Mouse (Mus musculus) intestine, postnatal 0 days (tissue): ENCODE results near the gene 1700016K19Rik. TPM values are rescaled to one million over a fixed set of nuclear protein-coding genes. Genes with fewer than 3 reads are reported as not detected.

Experiments used
- ATAC-seq: fragments of 200-750 bp; cut with Nextera tagmentation; 2 replicates; pipeline ENCODE4 v1.8.0; 2017; ENCODE audit warnings: mild to moderate bottlenecking, moderate TSS enrichment, moderate library complexity
- H3K27ac ChIP-seq: fragments of 300-500 bp; sonication (generic); 2 replicates; pipeline ENCODE4 v1.5.1; 2014; ENCODE audit warnings: mild to moderate bottlenecking, low read depth, low read length, moderate library complexity
- H3K27me3 ChIP-seq: fragments of 300-500 bp; sonication (generic); replicated peaks from 2 replicates; pipeline ENCODE4 v1.6.1; 2014; ENCODE audit warnings: low read length, mixed read lengths; ENCODE audit not compliant: control insufficient read depth, insufficient read depth
- H3K36me3 ChIP-seq: fragments of 300-500 bp; sonication (generic); 2 replicates; pipeline ENCODE4 v1.6.1; 2014; ENCODE audit warnings: mild to moderate bottlenecking, moderate library complexity; ENCODE audit not compliant: control insufficient read depth, insufficient read depth
- H3K4me1 ChIP-seq: fragments of 300-500 bp; sonication (generic); replicated peaks from 2 replicates; pipeline ENCODE4 v1.6.1; 2014; ENCODE audit warnings: antibody characterized with exemption, low read length, mixed read lengths; ENCODE audit not compliant: control insufficient read depth, insufficient read depth
- H3K4me2 ChIP-seq: fragments of 300-500 bp; sonication (generic); replicated peaks from 2 replicates; pipeline ENCODE4 v1.6.1; 2014; ENCODE audit warnings: low read depth, mild to moderate bottlenecking, moderate library complexity
- H3K4me3 ChIP-seq: fragments of 300-500 bp; sonication (generic); 2 replicates; pipeline ENCODE4 v1.5.1; 2014; ENCODE audit warnings: low read depth, low read length
- H3K9ac ChIP-seq: fragments of 300-500 bp; sonication (generic); 2 replicates; pipeline ENCODE4 v1.6.1; 2014; ENCODE audit warnings: mild to moderate bottlenecking, low read depth, low read length
- H3K9me3 ChIP-seq: fragments of 300-500 bp; sonication (generic); 2 replicates; pipeline ENCODE4 v1.6.1; 2016; ENCODE audit warnings: mixed run types; ENCODE audit not compliant: control insufficient read depth
- CTCF ChIP-seq: sonication (generic); IDR thresholded peaks from 2 replicates; pipeline ENCODE4 v1.5.1; 2016; ENCODE audit warnings: low read depth, mild to moderate bottlenecking, control low read depth, antibody characterized with exemption, moderate library complexity
- WGBS: fragments of 180-500 bp; shearing (Covaris S2); extraction: QIAGEN DNeasy Blood & Tissue Kit; methylation state at CpG from one replicate; pipeline ENCODE4 v1.1.7; 2014; 5-methylcytosine and 5-hydroxymethylcytosine counted together
- polyA plus RNA-seq: library from polyadenylated mRNA; unstranded; fragments of >200 nt; fragmentation: Nextera tagmentation; extraction: Ambion mirVana; gene quantifications from 2 replicates; pipeline ENCODE4 v1.2.1, GENCODE M21; 2015

Gene 1700016K19Rik
- polyA plus RNA-seq, 1 experiment from 2014 or later = not detected

DNA sequence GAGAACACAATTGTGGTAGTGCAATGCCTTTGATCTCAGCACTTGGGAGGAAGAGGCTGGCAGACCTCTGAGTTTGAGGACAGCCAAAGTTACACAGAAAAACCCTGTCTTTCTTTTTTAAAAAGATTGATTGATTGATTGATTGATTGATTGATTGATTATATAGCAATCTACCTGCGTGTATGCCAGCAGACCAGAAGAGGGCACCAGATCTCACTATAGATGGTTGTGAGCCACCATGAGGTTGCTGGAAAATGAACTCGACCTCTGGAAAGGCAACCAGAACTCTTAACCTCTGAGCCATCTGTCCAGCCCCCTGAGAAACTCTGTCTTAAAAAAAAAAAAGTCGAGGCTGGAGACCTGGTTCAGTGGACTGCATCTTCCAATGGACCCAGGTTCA, 29.1 kb upstream of the 1700016K19Rik start:
- peak; percentile 58 for TF ChIP-seq CTCF
- H3K27ac ChIP-seq = no peak overlapping the region
- ATAC-seq = no peak
- 29% methylated on average over 3 of the region's 3 CpGs for WGBS
- H3K4me2 ChIP-seq = no peak overlapping the region
- H3K4me3 ChIP-seq = no peak overlapping the region
- peaks cover 11% of the 10 kb centered on the region for H3K4me1 ChIP-seq
- H3K36me3 ChIP-seq = no peaks in the 10 kb centered on the region
- no peaks in the 10 kb centered on the region for H3K9me3 ChIP-seq
- H3K9ac ChIP-seq = no peak overlapping the region
- no peaks in the 10 kb centered on the region for H3K27me3 ChIP-seq

GRCm38 (mm10) chr11:75972188-75972587, 27.5 kb upstream of the 1700016K19Rik start:
- Histone ChIP-seq H3K27ac (no peak overlapping the region), H3K4me2 (no peak overlapping the region), H3K27me3 (no peaks in the 10 kb centered on the region), H3K36me3 (no peaks in the 10 kb centered on the region), H3K4me1 (0 out of 2 replicates have a peak, but pooled peaks cover 4% of the 10 kb centered on the region), H3K9ac (no peak overlapping the region), H3K9me3 (no peaks in the 10 kb centered on the region), H3K4me3 (no peak overlapping the region)
- TF ChIP-seq CTCF = no peak
- WGBS = 86% methylated on average over 3 of the region's 3 CpGs
- ATAC-seq = no peak

DNA sequence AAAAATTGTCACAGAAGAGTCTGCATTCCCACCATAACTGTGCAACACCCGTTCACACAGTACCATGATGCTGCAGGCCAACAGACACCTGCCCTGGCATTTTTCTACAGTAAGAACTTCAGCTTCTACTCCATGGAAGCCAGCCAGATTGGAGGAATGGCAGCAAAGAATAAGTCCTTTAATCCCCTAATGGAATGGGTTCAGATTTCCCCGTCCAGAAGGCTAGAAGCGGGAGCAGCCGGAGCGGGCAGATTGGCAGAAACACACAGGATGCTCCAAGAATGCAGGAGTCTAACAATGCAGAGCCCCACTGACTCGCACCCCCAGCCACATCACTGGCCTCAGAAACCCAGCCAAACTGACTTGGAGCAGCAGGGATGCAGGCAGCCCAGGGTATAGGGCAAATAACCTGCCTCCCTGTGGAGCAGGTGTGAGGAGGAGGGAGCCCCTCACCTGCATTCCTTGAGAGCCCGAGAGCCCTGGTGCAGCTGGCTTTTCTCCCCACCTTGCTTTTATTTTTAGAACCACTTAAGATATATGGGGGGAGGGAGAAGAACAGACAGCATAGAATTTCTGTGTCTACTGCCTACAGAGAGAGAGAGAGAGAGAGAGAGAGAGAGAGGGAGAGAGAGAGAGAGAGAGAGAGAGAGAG, 26.7 kb upstream of the 1700016K19Rik start:
- Histone ChIP-seq H3K9me3 (no peaks in the 10 kb centered on the region), H3K27me3 (no peaks in the 10 kb centered on the region), H3K36me3 (no peaks in the 10 kb centered on the region), H3K4me1 (no peaks in the 10 kb centered on the region), H3K9ac (no peak overlapping the region), H3K4me2 (no peak overlapping the region), H3K4me3 (no peak overlapping the region), H3K27ac (no peak overlapping the region)
- 50% methylated on average over 7 of the region's 7 CpGs for WGBS
- TF ChIP-seq CTCF = no peak
- no peak for ATAC-seq

DNA sequence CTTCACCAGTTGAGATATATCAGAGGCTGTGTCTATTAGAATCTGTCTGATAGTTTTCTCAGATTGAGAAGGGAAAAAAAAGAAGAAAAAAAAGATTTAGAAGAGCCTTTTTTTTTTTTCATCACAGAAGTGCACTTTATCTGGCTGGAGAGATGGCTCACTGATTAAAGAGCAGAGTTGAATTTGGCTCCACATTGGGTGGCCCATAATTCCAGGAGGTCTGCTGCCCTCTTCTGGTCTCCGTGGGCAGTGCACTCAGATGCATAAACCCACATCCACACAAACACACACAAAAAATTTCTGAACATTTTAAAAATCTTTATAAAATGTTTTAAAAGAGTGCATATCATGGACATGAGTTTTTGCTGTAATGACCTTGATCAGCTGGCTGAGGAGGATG, 25.7 kb upstream of the 1700016K19Rik start:
- no peak overlapping the region for H3K9ac ChIP-seq
- no peak overlapping the region for H3K4me3 ChIP-seq
- WGBS = 83% methylated on average over 1 of the region's 1 CpGs
- no peaks in the 10 kb centered on the region for H3K27me3 ChIP-seq
- H3K9me3 ChIP-seq = no peaks in the 10 kb centered on the region
- no peaks in the 10 kb centered on the region for H3K4me1 ChIP-seq
- H3K4me2 ChIP-seq = no peak overlapping the region
- TF ChIP-seq CTCF = peak; percentile 55
- no peak for ATAC-seq
- H3K36me3 ChIP-seq = no peaks in the 10 kb centered on the region
- H3K27ac ChIP-seq = no peak overlapping the region

DNA sequence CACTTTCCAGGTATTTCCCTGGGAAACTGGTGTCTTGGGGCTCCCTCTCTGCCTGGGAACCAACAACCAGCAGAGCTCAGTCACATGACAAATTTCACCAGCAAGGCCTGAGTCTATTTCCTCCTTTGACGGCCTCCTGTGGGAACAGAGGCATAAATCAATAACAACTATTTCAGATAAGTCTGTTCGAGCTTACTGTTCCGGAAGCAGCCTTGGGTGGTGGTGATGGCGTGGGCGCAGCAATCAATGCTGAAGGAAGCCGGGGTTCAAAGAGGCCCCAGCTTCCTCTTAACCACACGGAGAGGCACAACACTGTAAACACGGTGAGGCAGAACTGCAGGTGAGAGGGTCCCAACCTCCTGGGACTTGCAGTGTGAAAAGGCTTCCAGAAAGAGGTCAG, 23.0 kb upstream of the 1700016K19Rik start:
- TF ChIP-seq CTCF = no peak
- Histone ChIP-seq H3K4me3 (no peak overlapping the region), H3K9ac (0 out of 2 replicates have a peak overlapping the region, but pooled peaks have one; percentile 17), H3K4me1 (no peaks in the 10 kb centered on the region), H3K27me3 (no peaks in the 10 kb centered on the region), H3K4me2 (peak overlapping the region; percentile 37; the same call in 1 of the 2 replicates), H3K27ac (peak overlapping the region; percentile 46; the same call in 1 of the 2 replicates), H3K36me3 (no peaks in the 10 kb centered on the region), H3K9me3 (no peaks in the 10 kb centered on the region)
- ATAC-seq = peak; percentile 87
- WGBS = 27% methylated on average over 8 of the region's 8 CpGs

GRCm38 (mm10) chr11:75978051-75978450, 21.7 kb upstream of the 1700016K19Rik start:
- 71% methylated on average over 6 of the region's 6 CpGs for WGBS
- no peak for TF ChIP-seq CTCF
- no peak overlapping the region for H3K4me2 ChIP-seq
- no peak overlapping the region for H3K27ac ChIP-seq
- no peaks in the 10 kb centered on the region for H3K4me1 ChIP-seq
- H3K9me3 ChIP-seq = no peaks in the 10 kb centered on the region
- no peak overlapping the region for H3K9ac ChIP-seq
- no peak for ATAC-seq
- H3K27me3 ChIP-seq = no peaks in the 10 kb centered on the region
- no peak overlapping the region for H3K4me3 ChIP-seq
- no peaks in the 10 kb centered on the region for H3K36me3 ChIP-seq

GRCm38 (mm10) chr11:75980413-75980812, 19.3 kb upstream of the 1700016K19Rik start:
- Histone ChIP-seq H3K27me3 (no peaks in the 10 kb centered on the region), H3K9me3 (no peaks in the 10 kb centered on the region), H3K4me2 (no peak overlapping the region), H3K4me3 (no peak overlapping the region), H3K36me3 (no peaks in the 10 kb centered on the region), H3K27ac (no peak overlapping the region), H3K4me1 (no peaks in the 10 kb centered on the region), H3K9ac (no peak overlapping the region)
- TF ChIP-seq CTCF = no peak
- no peak for ATAC-seq
- WGBS = 44% methylated on average over 2 of the region's 2 CpGs
